Mouse (Mus musculus) C2C12 (cell line): ENCODE data around the gene Creb1.

Experiments
- CEBPB ChIP-seq: IDR thresholded peaks from one replicate; pipeline ENCODE4 v1.6.1; 2011; ENCODE audit warnings: low read depth, mild to moderate bottlenecking, control low read depth, moderate library complexity
- CTCF ChIP-seq: IDR thresholded peaks from one replicate; pipeline ENCODE4 v1.5.1; 2011; ENCODE audit not compliant: control insufficient read depth, insufficient read depth, insufficient read length
- MAX ChIP-seq: IDR thresholded peaks from one replicate; pipeline ENCODE4 v1.6.1; 2011; ENCODE audit warnings: mild to moderate bottlenecking, control low read depth
- MYOD1 ChIP-seq: IDR thresholded peaks from one replicate; pipeline ENCODE4 v1.6.1; 2011; ENCODE audit warnings: low read depth; ENCODE audit not compliant: control insufficient read depth, insufficient read length
- MYOG ChIP-seq: IDR thresholded peaks from one replicate; pipeline ENCODE4 v1.6.1; 2011; ENCODE audit not compliant: control insufficient read depth, insufficient read length; ENCODE audit errors: extremely low read depth
- USF1 ChIP-seq: IDR thresholded peaks from one replicate; pipeline ENCODE4 v1.6.1; 2011; ENCODE audit warnings: low read depth, mild to moderate bottlenecking, control low read depth, moderate library complexity

DNA sequence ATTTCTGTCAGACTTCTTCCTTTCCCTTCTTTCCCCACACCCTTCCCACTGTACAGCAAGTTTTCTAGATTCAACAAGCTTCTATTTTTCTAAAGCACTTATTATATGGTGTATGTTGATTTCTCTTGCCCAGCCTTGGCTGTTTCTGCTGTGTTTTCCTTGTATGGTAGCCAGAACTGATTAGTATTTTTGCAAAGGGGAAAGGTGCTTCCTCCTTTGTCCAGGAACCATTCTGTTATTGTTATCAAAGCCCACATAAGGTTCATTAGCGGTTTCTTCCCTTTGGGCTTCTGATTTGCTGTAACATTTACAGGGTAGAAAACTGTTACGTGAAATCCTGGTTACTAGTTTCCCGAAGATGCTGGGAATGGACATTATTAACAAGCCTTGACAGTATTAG is 27.7 kb downstream of the Creb1 start:
- TF ChIP-seq USF1 (no peak), MAX (no peak), CTCF (no peak), MYOG (no peak), CEBPB (no peak), MYOD1 (no peak)
